Mouse (Mus musculus) hindbrain, embryonic 11.5 days (tissue): ENCODE measurements around the gene Fam135a. TPM values are rescaled to one million over a fixed set of nuclear protein-coding genes. Genes with fewer than 3 reads are reported as not detected.

Experiments used
- ATAC-seq: fragments of 200-750 bp; cut with Nextera tagmentation; 2 replicates; pipeline ENCODE4 v1.8.0; 2017; ENCODE audit warnings: mild to moderate bottlenecking, moderate TSS enrichment, moderate library complexity; ENCODE audit not compliant: low FRiP score
- DNase-seq: peaks from one replicate; pipeline ENCODE4 v3.0.0-alpha.2; 2015; ENCODE audit warnings: low spot score
- H3K27ac ChIP-seq: fragments of 300-500 bp; sonication (generic); 2 replicates; pipeline ENCODE4 v1.5.1; 2014; ENCODE audit warnings: mild to moderate bottlenecking, low read depth, low read length
- H3K27me3 ChIP-seq: fragments of 300-500 bp; sonication (generic); 2 replicates; pipeline ENCODE4 v1.6.1; 2014; ENCODE audit warnings: mild to moderate bottlenecking, low read length, moderate library complexity, mixed read lengths; ENCODE audit not compliant: control insufficient read depth, insufficient read depth
- H3K36me3 ChIP-seq: fragments of 300-500 bp; sonication (generic); 2 replicates; pipeline ENCODE4 v1.6.1; 2014; ENCODE audit warnings: mild to moderate bottlenecking, low read length, moderate library complexity, mixed read lengths; ENCODE audit not compliant: control insufficient read depth, insufficient read depth
- H3K4me1 ChIP-seq: fragments of 300-500 bp; sonication (generic); replicated peaks from 2 replicates; pipeline ENCODE4 v1.6.1; 2014; ENCODE audit warnings: low read length, mixed read lengths; ENCODE audit not compliant: control insufficient read depth, insufficient read depth
- H3K4me2 ChIP-seq: fragments of 300-500 bp; sonication (generic); replicated peaks from 2 replicates; pipeline ENCODE4 v1.6.1; 2014; ENCODE audit warnings: mild to moderate bottlenecking, low read depth, low read length
- H3K4me3 ChIP-seq: fragments of 300-500 bp; sonication (generic); 2 replicates; pipeline ENCODE4 v1.5.1; 2014; ENCODE audit warnings: low read depth, low read length
- H3K9ac ChIP-seq: fragments of 300-500 bp; sonication (generic); 2 replicates; pipeline ENCODE4 v1.6.1; 2014; ENCODE audit warnings: low read depth, low read length
- H3K9me3 ChIP-seq: fragments of 300-500 bp; sonication (generic); 2 replicates; pipeline ENCODE4 v1.6.1; 2016; ENCODE audit warnings: low read length; ENCODE audit not compliant: control insufficient read depth
- WGBS: fragments of 180-500 bp; shearing (Covaris S2); extraction: QIAGEN DNeasy Blood & Tissue Kit; methylation state at CpG from one replicate; pipeline ENCODE4 v1.1.7; 2014; 5-methylcytosine and 5-hydroxymethylcytosine counted together
- polyA plus RNA-seq: library from polyadenylated mRNA; unstranded; fragments of >200 nt; fragmentation: Nextera tagmentation; extraction: Ambion mirVana; gene quantifications from 2 replicates; pipeline ENCODE4 v1.2.1, GENCODE M21; 2014

Gene Fam135a
- 34.4 and 37.6 TPM in 2 replicates for polyA plus RNA-seq

GRCm38 (mm10) chr1:24099926-24100869 is at the start of gene Fam135a:
TSS of gene Fam135a (minus strand) at chr1:24100341.
- Histone ChIP-seq H3K9ac (peak within 1 kb of the TSS; percentile 95), H3K4me1 (no peaks in the 10 kb centered on the region), H3K36me3 (no peaks in the 10 kb centered on the region), H3K9me3 (no peaks in the 10 kb centered on the region), H3K27me3 (no peaks in the 10 kb centered on the region), H3K4me3 (peak within 1 kb of the TSS; percentile 86), H3K4me2 (peak within 1 kb of the TSS; percentile 63), H3K27ac (peak within 1 kb of the TSS; percentile 90)
- under 1% methylated on average over 57 of the region's 88 CpGs for WGBS
- ATAC-seq (peak; percentile 92), DNase-seq (peak; percentile 97)

DNA sequence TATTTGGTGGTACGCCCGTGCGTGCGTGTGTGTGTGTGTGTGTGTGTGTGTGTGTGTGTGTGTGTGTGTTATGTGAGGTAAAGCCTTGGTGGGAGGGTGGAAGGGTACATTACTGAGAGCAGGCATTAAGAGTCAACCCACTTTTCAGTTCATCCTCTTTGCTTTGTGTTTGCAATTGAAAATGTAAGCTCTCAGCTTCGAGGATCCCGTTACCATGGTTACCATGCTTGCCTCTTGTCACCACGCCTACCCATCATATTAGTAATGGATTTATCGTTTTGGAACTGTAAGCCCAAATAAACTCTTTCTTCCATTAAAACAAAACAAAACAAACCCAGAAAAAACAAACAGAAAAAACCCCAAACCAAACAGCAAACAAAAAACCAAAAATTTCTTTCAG is 43.4 kb upstream of the Fam135a start:
- WGBS = 83% methylated on average over 8 of the region's 8 CpGs
- no peak overlapping the region for H3K9ac ChIP-seq
- DNase-seq (no peak), ATAC-seq (no peak)
- no peak overlapping the region for H3K4me2 ChIP-seq
- no peaks in the 10 kb centered on the region for H3K9me3 ChIP-seq
- H3K4me3 ChIP-seq = no peak overlapping the region
- no peaks in the 10 kb centered on the region for H3K4me1 ChIP-seq
- H3K36me3 ChIP-seq = no peaks in the 10 kb centered on the region
- H3K27ac ChIP-seq = no peak overlapping the region
- H3K27me3 ChIP-seq = no peaks in the 10 kb centered on the region

GRCm38 (mm10) chr1:24140555-24140954 is 40.4 kb upstream of the Fam135a start:
- WGBS = 74% methylated on average over 6 of the region's 6 CpGs
- Histone ChIP-seq H3K27me3 (no peaks in the 10 kb centered on the region), H3K9me3 (no peaks in the 10 kb centered on the region), H3K27ac (no peak overlapping the region), H3K36me3 (no peaks in the 10 kb centered on the region), H3K4me2 (no peak overlapping the region), H3K4me3 (no peak overlapping the region), H3K9ac (no peak overlapping the region), H3K4me1 (no peaks in the 10 kb centered on the region)
- no peak for ATAC-seq
- no peak for DNase-seq

GRCm38 (mm10) chr1:24137133-24137532 is 37.0 kb upstream of the Fam135a start:
- 0 out of 2 replicates have a peak, but pooled peaks have one; percentile 22 for ATAC-seq
- WGBS = 4% methylated on average over 3 of the region's 3 CpGs

DNA sequence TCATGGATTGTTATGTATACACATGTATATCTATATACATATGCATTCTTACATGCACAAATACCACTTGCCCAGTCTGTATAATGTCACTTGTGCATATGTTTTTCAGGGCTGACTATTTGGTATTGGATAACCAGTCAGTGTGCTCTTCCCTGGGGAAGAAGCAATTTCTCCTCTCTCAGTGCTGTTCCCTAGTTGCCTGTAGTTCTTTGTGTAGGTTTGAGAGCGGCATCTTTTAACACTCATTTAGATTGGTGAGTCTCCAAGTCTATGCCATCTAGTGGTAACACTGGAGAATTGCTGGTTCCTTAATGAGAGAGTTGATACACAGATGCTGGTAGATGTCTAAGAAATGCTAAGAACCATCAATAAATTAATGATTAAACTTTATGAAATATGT is 34.7 kb upstream of the Fam135a start:
- H3K4me3 ChIP-seq = no peak overlapping the region
- peak; percentile 54 for DNase-seq
- no peaks in the 10 kb centered on the region for H3K36me3 ChIP-seq
- ATAC-seq = peak; percentile 72
- H3K9ac ChIP-seq = no peak overlapping the region
- H3K9me3 ChIP-seq = no peaks in the 10 kb centered on the region
- no peak overlapping the region for H3K4me2 ChIP-seq
- H3K27me3 ChIP-seq = no peaks in the 10 kb centered on the region
- no peaks in the 10 kb centered on the region for H3K4me1 ChIP-seq
- no peak overlapping the region for H3K27ac ChIP-seq
- 3% methylated on average over 1 of the region's 1 CpGs for WGBS

More at GRCm38 (mm10) chr1:24137133-24137532, 37.0 kb upstream of the Fam135a start:
- H3K4me1 ChIP-seq = no peaks in the 10 kb centered on the region
- no peak overlapping the region for H3K4me3 ChIP-seq
- no peaks in the 10 kb centered on the region for H3K9me3 ChIP-seq
- H3K4me2 ChIP-seq = no peak overlapping the region
- DNase-seq = peak; percentile 70
- H3K36me3 ChIP-seq = no peaks in the 10 kb centered on the region
- no peak overlapping the region for H3K27ac ChIP-seq
- H3K9ac ChIP-seq = no peak overlapping the region
- H3K27me3 ChIP-seq = no peaks in the 10 kb centered on the region

DNA sequence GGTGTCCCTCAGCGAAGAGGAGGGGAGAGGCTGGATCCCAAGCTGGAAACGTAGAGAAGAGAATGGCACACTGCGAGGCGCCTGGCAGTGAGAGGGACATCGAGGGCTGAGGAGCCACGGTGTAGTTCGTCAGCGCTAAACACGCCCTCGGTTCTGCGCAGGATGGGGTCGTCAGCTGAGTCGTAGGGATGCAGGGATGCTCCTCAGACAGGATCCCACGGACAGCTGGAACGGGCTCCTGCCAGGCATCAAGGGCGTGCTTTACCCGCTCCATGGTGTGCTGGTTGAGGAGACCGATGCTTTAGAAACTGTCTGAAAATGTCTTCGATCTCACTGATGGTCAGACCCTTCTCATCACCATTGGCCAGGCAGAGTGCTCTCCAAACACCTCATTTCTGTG is 33.7 kb upstream of the Fam135a start:
- Histone ChIP-seq H3K27me3 (no peaks in the 10 kb centered on the region), H3K36me3 (no peaks in the 10 kb centered on the region), H3K4me1 (no peaks in the 10 kb centered on the region), H3K27ac (no peak overlapping the region), H3K4me3 (no peak overlapping the region), H3K9ac (no peak overlapping the region), H3K4me2 (no peak overlapping the region), H3K9me3 (no peaks in the 10 kb centered on the region)
- DNase-seq (peak; percentile 9), ATAC-seq (0 out of 2 replicates have a peak, but pooled peaks have one; percentile 6)
- 36% methylated on average over 19 of the region's 19 CpGs for whole genome bisulfite sequencing

DNA sequence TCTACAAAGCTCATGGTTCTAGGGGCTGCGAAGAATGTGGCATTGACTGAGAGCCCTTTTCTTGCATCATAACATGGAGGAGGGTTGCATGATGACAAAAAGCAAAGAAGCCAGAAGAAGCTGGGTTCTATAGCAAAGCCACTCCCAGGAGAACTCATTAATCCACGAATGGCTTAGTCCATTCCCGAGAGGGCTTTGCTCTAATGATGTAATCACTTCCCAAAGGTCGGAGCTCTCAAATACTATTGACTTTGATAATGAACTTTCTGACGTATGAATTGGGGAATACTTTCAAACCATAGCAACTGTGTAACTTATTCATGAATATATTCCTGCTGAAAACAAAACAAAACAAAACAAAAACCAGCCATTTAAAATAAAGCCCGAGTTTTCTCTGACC is 27.7 kb upstream of the Fam135a start:
- 62% methylated on average over 6 of the region's 6 CpGs for WGBS
- no peaks in the 10 kb centered on the region for H3K9me3 ChIP-seq
- H3K36me3 ChIP-seq = no peaks in the 10 kb centered on the region
- ATAC-seq = no peak
- no peak overlapping the region for H3K9ac ChIP-seq
- H3K4me2 ChIP-seq = no peak overlapping the region
- no peaks in the 10 kb centered on the region for H3K4me1 ChIP-seq
- no peak overlapping the region for H3K4me3 ChIP-seq
- no peaks in the 10 kb centered on the region for H3K27me3 ChIP-seq
- H3K27ac ChIP-seq = no peak overlapping the region
- no peak for DNase-seq

- Histone ChIP-seq H3K4me3 (no peak overlapping the region), H3K9me3 (no peaks in the 10 kb centered on the region), H3K4me2 (no peak overlapping the region), H3K9ac (no peak overlapping the region), H3K4me1 (no peaks in the 10 kb centered on the region), H3K27ac (no peak overlapping the region), H3K36me3 (no peaks in the 10 kb centered on the region), H3K27me3 (no peaks in the 10 kb centered on the region)
- 70% methylated on average over 3 of the region's 3 CpGs for WGBS
- ATAC-seq (no peak; the same call in 1 of the 2 replicates), DNase-seq (peak; percentile 20)
Observed at GRCm38 (mm10) chr1:24124610-24125009, 24.5 kb upstream of the Fam135a start.

GRCm38 (mm10) chr1:24122582-24122981 is 22.4 kb upstream of the Fam135a start:
- no peak overlapping the region for H3K4me2 ChIP-seq
- WGBS = 87% methylated on average over 1 of the region's 1 CpGs
- no peaks in the 10 kb centered on the region for H3K4me1 ChIP-seq
- H3K36me3 ChIP-seq = no peaks in the 10 kb centered on the region
- H3K27me3 ChIP-seq = no peaks in the 10 kb centered on the region
- DNase-seq (no peak), ATAC-seq (no peak)
- no peak overlapping the region for H3K9ac ChIP-seq
- no peak overlapping the region for H3K4me3 ChIP-seq
- no peaks in the 10 kb centered on the region for H3K9me3 ChIP-seq
- no peak overlapping the region for H3K27ac ChIP-seq
